Mouse (Mus musculus) liver, postnatal 0 days (tissue): ENCODE measurements at regions not wholly inside any gene's neighbourhood (a gene's known extent, or its start where the extent isn't known, plus 50 kb on each side); places are given as distances from the start of the nearest gene placed in this dataset.

Experiments
- CTCF ChIP-seq: sonication (generic); IDR thresholded peaks from 2 replicates; pipeline ENCODE4 v1.5.1; 2016; ENCODE audit warnings: antibody characterized with exemption, low read depth
- EP300 ChIP-seq: IDR thresholded peaks from 2 replicates; pipeline ENCODE4 v1.6.1; 2016; ENCODE audit warnings: antibody characterized with exemption, low read depth, mild to moderate bottlenecking

- TF ChIP-seq CTCF = no peak
- TF ChIP-seq EP300 = no peak
Measured at GRCm38 (mm10) chr16:24229002-24229607, 164.2 kb upstream of the Lpp start.
